Mouse (Mus musculus) spleen, postnatal 14 days (tissue): ENCODE measurements around the gene Krtap10-10.

ENCODE experiments used
- DNase-seq, 2 experiments: peaks; one replicate each; pipeline ENCODE4 v3.0.0; 2021 to 2022; ENCODE audit warnings: low spot score in 2 of 2

Krtap10-10 gene

DNA sequence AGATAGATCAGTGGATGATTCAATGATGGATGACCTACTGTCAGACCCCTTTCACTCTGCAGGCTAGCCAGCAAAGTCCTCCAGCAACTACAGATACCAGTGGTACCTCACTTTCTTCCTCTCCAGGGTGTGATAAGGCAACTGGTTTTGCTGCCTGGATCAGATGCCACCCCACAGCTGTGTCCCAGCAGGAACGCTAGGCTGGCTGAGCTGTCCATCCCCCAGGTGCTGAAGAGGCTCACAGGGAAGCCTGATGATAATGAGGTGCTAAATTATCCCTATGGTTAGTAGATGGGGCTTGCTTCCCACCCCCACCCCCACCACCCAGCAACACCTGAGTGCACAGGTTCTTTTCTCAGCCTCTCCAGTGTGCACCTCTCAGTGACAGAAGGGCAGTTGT is 31.8 kb downstream of the Krtap10-10 start:
- DNase-seq: no peak

DNA sequence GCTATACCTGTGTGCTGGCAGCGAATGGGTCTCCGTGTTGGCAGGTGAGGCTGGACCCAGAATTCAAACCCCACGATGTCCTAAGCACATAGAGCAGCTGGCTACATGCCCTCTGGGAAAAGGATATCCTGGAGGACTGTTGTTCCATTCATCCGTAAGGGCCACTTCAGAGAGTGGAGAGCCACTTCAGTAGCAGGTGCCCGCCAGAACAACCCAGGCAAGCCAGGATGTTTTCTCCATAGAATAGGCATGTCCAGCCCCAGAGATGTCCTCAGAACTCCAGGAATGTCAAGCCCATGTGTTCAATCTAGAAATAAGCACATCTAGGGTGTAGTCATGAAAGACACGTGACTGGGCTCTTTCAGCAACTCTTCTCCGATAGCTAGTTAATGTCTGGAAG is 33.9 kb downstream of the Krtap10-10 start:
- no peak for DNase-seq

DNA sequence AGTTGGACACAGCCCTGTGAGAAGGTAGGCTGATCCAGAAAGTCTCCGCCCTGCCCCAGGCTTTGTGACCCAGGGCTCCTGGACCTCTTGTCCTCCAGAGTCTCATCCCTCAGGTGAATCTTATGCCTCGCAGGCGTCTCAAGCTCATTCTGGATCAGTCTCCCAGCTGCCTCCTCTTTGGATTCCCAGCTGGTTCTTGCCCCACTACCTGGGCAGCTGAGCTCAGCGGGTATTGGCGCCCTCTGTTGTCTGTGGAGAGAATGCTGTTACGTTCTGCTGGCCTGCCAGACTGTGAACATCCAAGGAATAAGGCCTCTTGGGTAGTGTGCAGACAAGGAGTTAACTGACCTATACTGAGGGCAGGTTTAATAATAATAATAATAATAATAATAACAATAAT is 43.2 kb downstream of the Krtap10-10 start:
- DNase-seq: no peak

DNA sequence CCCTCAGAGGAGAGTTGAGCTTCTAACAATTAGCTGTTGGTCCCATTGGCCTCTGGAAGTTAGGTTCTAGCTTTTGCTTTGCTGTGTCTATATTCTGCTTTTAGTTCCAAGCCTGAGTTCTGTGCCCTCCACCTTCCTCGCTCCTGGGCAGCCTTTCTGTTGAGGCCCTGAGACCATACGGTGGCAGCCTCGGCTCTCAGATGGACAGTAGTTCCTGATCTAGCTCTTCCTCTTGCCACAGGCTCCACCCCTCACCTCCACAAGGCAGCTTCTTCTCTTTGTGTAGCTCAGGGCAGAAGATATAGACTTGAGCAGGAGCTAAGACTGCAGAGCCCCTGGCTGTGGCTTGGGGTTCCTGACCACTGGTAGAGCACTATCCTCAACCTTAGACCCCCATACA is 44.6 kb downstream of the Krtap10-10 start:
- DNase-seq: no peak

DNA sequence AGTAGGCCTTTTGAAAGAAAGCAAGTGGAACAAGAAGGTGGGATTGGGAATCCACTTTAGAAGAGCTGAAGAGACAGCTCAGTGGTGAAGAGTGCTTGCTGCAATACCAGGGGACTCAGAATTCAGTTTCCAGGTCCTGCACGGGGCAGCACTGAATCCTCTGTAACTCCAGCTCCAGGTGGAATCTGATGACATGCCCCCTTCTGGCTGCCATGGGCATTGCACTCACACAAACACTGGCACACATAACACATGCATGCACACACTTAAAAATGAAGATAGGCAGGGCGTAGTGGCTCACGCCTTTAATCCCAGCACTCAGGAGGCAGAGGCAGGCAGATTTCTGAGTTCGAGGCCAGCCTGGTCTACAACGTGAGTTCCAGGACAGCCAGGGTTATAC is 46.8 kb downstream of the Krtap10-10 start:
- DNase-seq: no peak

DNA sequence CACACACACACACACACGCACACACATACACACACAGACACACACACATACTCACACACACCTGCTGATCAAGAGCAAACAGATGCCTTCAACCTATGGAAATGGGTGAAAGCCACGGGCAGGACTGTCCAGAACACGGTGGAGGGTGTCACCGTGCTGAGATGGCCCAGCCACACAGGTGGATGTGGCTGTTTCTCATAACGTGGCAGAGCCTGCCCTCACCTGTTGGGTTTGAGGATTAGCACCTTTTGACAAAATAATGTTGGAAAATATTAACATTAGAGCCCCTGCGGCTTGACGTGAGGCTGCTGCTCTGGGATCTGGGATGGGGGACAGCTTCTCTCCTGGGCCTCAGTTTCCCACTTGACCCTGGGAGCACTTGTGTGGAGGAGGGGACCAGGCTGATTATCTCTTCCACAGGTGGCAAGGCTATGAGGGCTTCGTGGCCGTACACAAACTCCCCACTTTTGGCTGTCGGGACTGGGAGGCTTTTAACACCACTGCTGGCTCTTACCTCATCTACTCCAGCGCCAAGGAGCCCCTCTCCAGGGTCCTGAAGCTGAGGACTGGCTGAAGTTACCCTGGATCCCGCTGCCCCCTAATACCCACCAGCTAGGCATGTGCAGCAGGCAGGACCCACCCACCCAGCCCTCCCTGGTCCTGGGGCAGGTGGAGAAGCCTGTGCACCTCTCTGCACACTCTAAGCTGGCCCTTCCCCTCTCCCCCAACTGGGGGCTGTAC is 50.4 kb downstream of the Krtap10-10 start:
- DNase-seq: no peak
